Mouse (Mus musculus): ENCODE measurements around the gene Dzip1. TPM values are rescaled to one million over a fixed set of nuclear protein-coding genes. Genes with fewer than 3 reads are reported as not detected.

Dzip1 gene
- total and polyA plus RNA-seq, 3 experiments, result 0.16 to 0.83 (median 0.51) TPM

Other genes starting within 250 kb of the Dzip1 start
- gene Abcc4, start 219.2 kb downstream of the Dzip1 start, total RNA-seq (2012; rRNA removed), result 22.4 and 28.7 TPM in 2 replicates
- 10.4 and 10.5 TPM in 2 replicates for gene Abcc4, start 219.2 kb downstream of the Dzip1 start, total RNA-seq (2014; rRNA removed)
- gene Abcc4, start 219.2 kb downstream of the Dzip1 start, polyA plus RNA-seq (2012; ENCODE audit: insufficient read length, low read depth), result 23.3 and 26.5 TPM in 2 replicates
- not detected in 2 replicates for gene Cldn10, start 137.6 kb downstream of the Dzip1 start, total RNA-seq (2012; rRNA removed)
- gene Cldn10, start 137.6 kb downstream of the Dzip1 start, total RNA-seq (2014; rRNA removed), result 0.18 TPM in 1 of 2 replicates, not detected in the other
- gene Cldn10, start 137.6 kb downstream of the Dzip1 start, polyA plus RNA-seq (2012; ENCODE audit: insufficient read length, low read depth), result not detected in 2 replicates
- 29.0 and 42.7 TPM in 2 replicates for gene Dnajc3, start 12.5 kb upstream of the Dzip1 start, total RNA-seq (2012; rRNA removed)
- 40.6 and 43.2 TPM in 2 replicates for gene Dnajc3, start 12.5 kb upstream of the Dzip1 start, total RNA-seq (2014; rRNA removed)
- 30.8 and 31.6 TPM in 2 replicates for gene Dnajc3, start 12.5 kb upstream of the Dzip1 start, polyA plus RNA-seq (2012; ENCODE audit: insufficient read length, low read depth)
- gene Uggt2, start 174.0 kb upstream of the Dzip1 start, total RNA-seq (2012; rRNA removed), result 0.42 and 0.50 TPM in 2 replicates
- gene Uggt2, start 174.0 kb upstream of the Dzip1 start, total RNA-seq (2014; rRNA removed), result 1.0 and 1.2 TPM in 2 replicates
- 0.98 and 1.0 TPM in 2 replicates for gene Uggt2, start 174.0 kb upstream of the Dzip1 start, polyA plus RNA-seq (2012; ENCODE audit: insufficient read length, low read depth)
- not detected in 2 replicates for gene Hs6st3, start 212.9 kb upstream of the Dzip1 start, total RNA-seq (2012; rRNA removed)
- gene Hs6st3, start 212.9 kb upstream of the Dzip1 start, total RNA-seq (2014; rRNA removed), result not detected in 2 replicates
- not detected in 2 replicates for gene Hs6st3, start 212.9 kb upstream of the Dzip1 start, polyA plus RNA-seq (2012; ENCODE audit: insufficient read length, low read depth)

All from CH12.LX (cell line).